ENCODE assay signal across 19 mouse cellular contexts in the genomic region with DNA sequence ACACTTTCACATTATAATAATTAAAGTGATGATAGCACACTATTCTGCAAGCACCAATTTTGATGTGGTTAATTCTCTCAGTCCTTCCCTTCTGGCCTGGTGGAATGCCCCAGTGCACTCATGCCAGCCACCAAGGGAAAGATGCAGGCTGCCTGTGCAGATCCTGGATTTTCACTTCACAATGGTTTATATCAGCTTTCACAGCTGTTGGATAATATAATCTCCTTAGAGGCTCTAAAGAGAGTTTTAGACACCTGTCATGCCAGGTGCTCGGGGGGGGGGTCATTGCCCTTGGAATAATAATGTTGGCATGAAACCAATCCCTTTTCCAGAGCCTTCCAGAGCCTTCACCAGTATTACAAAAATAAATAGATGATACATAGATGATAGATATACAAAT.
A peak's percentile ranks its signal among the peaks of the same experiment; 100 is the strongest.
DNase-seq lines count a peak whose midpoint lies in the region; ATAC-seq lines count a peak whose summit lies in the region.
"Had no signal": no experiment of that assay in that cellular context is flagged by ENCODE, and none has a peak within 500 bp of the region (broad histone marks: within the 10 kb centered on the region; RNA-seq: fewer than 3 reads in every experiment).

No protein-coding gene starts in this region.

- intact Hi-C loops in left cerebral cortex, postnatal 4 days (cut with DNase I), result no loop called here
- intact Hi-C loops in left cerebral cortex, postnatal 36 days (cut with DNase I), result no loop called here

- ATAC-seq in neural tube, embryonic 14.5 days (ENCODE audit: low read depth), result peak; percentile 38; the same call in 1 of the 2 replicates
- ATAC-seq in neural tube, embryonic 15.5 days (ENCODE audit: low FRiP score), result no peak
- ATAC-seq: forebrain, embryonic 13.5 days; forebrain, postnatal 0 days had no signal

- no peaks in the 10 kb centered on the region for H3K27me3 ChIP-seq in neural tube, embryonic 14.5 days (ENCODE audit: control insufficient read depth, insufficient read depth, low read length)
- H3K27me3 ChIP-seq in neural tube, embryonic 15.5 days (replicated peaks), result no peaks in the 10 kb centered on the region
- H3K27me3 ChIP-seq: embryonic facial prominence, embryonic 13.5 days; forebrain, embryonic 13.5 days; heart, embryonic 15.5 days; hindbrain, embryonic 15.5 days had no signal

- H3K4me2 ChIP-seq in neural tube, embryonic 14.5 days (ENCODE audit: low read depth, low read length), result no peak overlapping the region
- H3K4me2 ChIP-seq in neural tube, embryonic 15.5 days, result no peak overlapping the region
- H3K4me2 ChIP-seq: embryonic facial prominence, embryonic 13.5 days; forebrain, embryonic 13.5 days; heart, embryonic 11.5 days; heart, embryonic 15.5 days; hindbrain, embryonic 15.5 days had no signal

- DNase-seq in cerebellum, postnatal 14 days, result peak; percentile 13 to 24
- DNase-seq in cerebellum, adult 11-12 months, result no peak
- peak; percentile 40 for DNase-seq in left cerebral cortex, postnatal 4 days
- DNase-seq in left cerebral cortex, postnatal 36 days (ENCODE audit: low spot score in 2 of 2), result no peak
- no peak for DNase-seq in spleen, postnatal 14 days (ENCODE audit: low spot score in 2 of 2)
- DNase-seq: adrenal gland, postnatal 10 days; cerebellum, adult 18-20 months; cerebellum, adult 9-11 months; forebrain, postnatal 0 days; gastrocnemius, postnatal 14 days; heart, adult 2 months; heart, postnatal 14 days had no signal

- H3K9me3 ChIP-seq in neural tube, embryonic 14.5 days (ENCODE audit: control insufficient read depth, low read length), result no peaks in the 10 kb centered on the region
- H3K9me3 ChIP-seq in neural tube, embryonic 15.5 days (replicated peaks), result no peaks in the 10 kb centered on the region
- H3K9me3 ChIP-seq: embryonic facial prominence, embryonic 13.5 days; forebrain, embryonic 13.5 days; heart, embryonic 15.5 days; hindbrain, embryonic 15.5 days had no signal

- H3K27ac ChIP-seq in neural tube, embryonic 14.5 days (ENCODE audit: low read depth, low read length), result no peak overlapping the region
- no peak overlapping the region for H3K27ac ChIP-seq in neural tube, embryonic 15.5 days (replicated peaks)
- H3K27ac ChIP-seq: embryonic facial prominence, embryonic 13.5 days; forebrain, embryonic 13.5 days; heart, adult 2 months; heart, embryonic 15.5 days; hindbrain, embryonic 15.5 days had no signal

- H3K4me3 ChIP-seq in neural tube, embryonic 14.5 days (ENCODE audit: low read depth, low read length), result no peak overlapping the region
- no peak overlapping the region for H3K4me3 ChIP-seq in neural tube, embryonic 15.5 days (replicated peaks)
- H3K4me3 ChIP-seq: embryonic facial prominence, embryonic 13.5 days; forebrain, embryonic 13.5 days; heart, adult 2 months; heart, embryonic 15.5 days; hindbrain, embryonic 15.5 days had no signal

- no peaks in the 10 kb centered on the region for H3K4me1 ChIP-seq in neural tube, embryonic 14.5 days (ENCODE audit: control insufficient read depth, insufficient read depth, low read length)
- H3K4me1 ChIP-seq in neural tube, embryonic 15.5 days, result no peaks in the 10 kb centered on the region
- H3K4me1 ChIP-seq: embryonic facial prominence, embryonic 13.5 days; forebrain, embryonic 13.5 days; heart, embryonic 15.5 days; hindbrain, embryonic 15.5 days had no signal

- H3K36me3 ChIP-seq in neural tube, embryonic 14.5 days (ENCODE audit: control insufficient read depth, insufficient read depth, low read length), result no peaks in the 10 kb centered on the region
- H3K36me3 ChIP-seq in neural tube, embryonic 15.5 days, result no peaks in the 10 kb centered on the region
- H3K36me3 ChIP-seq: embryonic facial prominence, embryonic 13.5 days; heart, embryonic 15.5 days; hindbrain, embryonic 15.5 days had no signal

- no peak overlapping the region for H3K9ac ChIP-seq in neural tube, embryonic 14.5 days (replicated peaks; ENCODE audit: low read depth, low read length)
- H3K9ac ChIP-seq in neural tube, embryonic 15.5 days (replicated peaks), result no peak overlapping the region
- H3K9ac ChIP-seq: embryonic facial prominence, embryonic 13.5 days; forebrain, embryonic 13.5 days; forebrain, postnatal 0 days; heart, embryonic 15.5 days; hindbrain, embryonic 15.5 days had no signal

- 79% methylated on average over 1 of the region's 1 CpGs for WGBS in neural tube, embryonic 14.5 days
- 75% methylated on average over 1 of the region's 1 CpGs for WGBS in neural tube, embryonic 15.5 days

Comparison
In these comparisons a context has a peak if more than half of its experiments do, and no peak if none do; other contexts are left out.
1. DNase-seq: peak in cerebellum, postnatal 14 days (2 of 2) and left cerebral cortex, postnatal 4 days (single experiment); none in cerebellum, adult 11-12 months (single experiment), left cerebral cortex, postnatal 36 days (0 of 2) and spleen, postnatal 14 days (0 of 2).